Mouse (Mus musculus) midbrain, embryonic 10.5 days (tissue): ENCODE results near the gene Ntrk2. TPM values are rescaled to one million over a fixed set of nuclear protein-coding genes. Genes with fewer than 3 reads are reported as not detected.

Experiments
- DNase-seq: peaks from one replicate; pipeline ENCODE4 v3.0.0-alpha.2; 2017; ENCODE audit warnings: low spot score
- H3K27ac ChIP-seq: fragments of 300-500 bp; sonication (generic); replicated peaks from 2 replicates; pipeline ENCODE4 v1.5.1; 2016; ENCODE audit warnings: mild to moderate bottlenecking
- H3K27me3 ChIP-seq: fragments of 300-500 bp; sonication (generic); 2 replicates; pipeline ENCODE4 v1.6.1; 2016; ENCODE audit warnings: low read depth, mild to moderate bottlenecking; ENCODE audit not compliant: poor library complexity, severe bottlenecking
- H3K36me3 ChIP-seq: fragments of 300-500 bp; sonication (generic); 2 replicates; pipeline ENCODE4 v1.6.1; 2016; ENCODE audit warnings: mild to moderate bottlenecking, moderate library complexity
- H3K4me1 ChIP-seq: fragments of 300-500 bp; sonication (generic); 2 replicates; pipeline ENCODE4 v1.6.1; 2016
- H3K4me3 ChIP-seq: fragments of 300-500 bp; sonication (generic); 2 replicates; pipeline ENCODE4 v1.5.1; 2016; ENCODE audit warnings: mild to moderate bottlenecking, moderate library complexity
- H3K9me3 ChIP-seq: fragments of 300-500 bp; sonication (generic); replicated peaks from 2 replicates; pipeline ENCODE4 v1.6.1; 2016; ENCODE audit warnings: mild to moderate bottlenecking
- WGBS: fragments of 180-500 bp; shearing (Covaris S2); methylation state at CpG from one replicate; pipeline ENCODE4 v1.1.7; 2016; 5-methylcytosine and 5-hydroxymethylcytosine counted together
- polyA plus RNA-seq: library from polyadenylated mRNA; unstranded; fragments of >200 nt; fragmentation: Nextera tagmentation; extraction: Ambion mirVana; gene quantifications from 2 replicates; pipeline ENCODE4 v1.2.1, GENCODE M21; 2016

The Ntrk2 gene
- 14.8 and 24.8 TPM in 2 replicates for polyA plus RNA-seq

- Histone ChIP-seq H3K9me3 (peaks cover 4% of the 10 kb centered on the region; the same call in 1 of the 2 replicates), H3K4me1 (peaks cover 38% of the 10 kb centered on the region), H3K27me3 (peaks cover 71% of the 10 kb centered on the region), H3K27ac (peak within 1 kb of the TSS; percentile 84), H3K4me3 (peak within 1 kb of the TSS; percentile 86), H3K36me3 (no peaks in the 10 kb centered on the region)
- under 1% methylated on average over 47 of the region's 47 CpGs for WGBS
- DNase-seq = peak; percentile 90
Observed at GRCm38 (mm10) chr13:58806397-58806892, at the start of gene Ntrk2. TSS of gene Ntrk2 (plus strand) at chr13:58806569.

DNA sequence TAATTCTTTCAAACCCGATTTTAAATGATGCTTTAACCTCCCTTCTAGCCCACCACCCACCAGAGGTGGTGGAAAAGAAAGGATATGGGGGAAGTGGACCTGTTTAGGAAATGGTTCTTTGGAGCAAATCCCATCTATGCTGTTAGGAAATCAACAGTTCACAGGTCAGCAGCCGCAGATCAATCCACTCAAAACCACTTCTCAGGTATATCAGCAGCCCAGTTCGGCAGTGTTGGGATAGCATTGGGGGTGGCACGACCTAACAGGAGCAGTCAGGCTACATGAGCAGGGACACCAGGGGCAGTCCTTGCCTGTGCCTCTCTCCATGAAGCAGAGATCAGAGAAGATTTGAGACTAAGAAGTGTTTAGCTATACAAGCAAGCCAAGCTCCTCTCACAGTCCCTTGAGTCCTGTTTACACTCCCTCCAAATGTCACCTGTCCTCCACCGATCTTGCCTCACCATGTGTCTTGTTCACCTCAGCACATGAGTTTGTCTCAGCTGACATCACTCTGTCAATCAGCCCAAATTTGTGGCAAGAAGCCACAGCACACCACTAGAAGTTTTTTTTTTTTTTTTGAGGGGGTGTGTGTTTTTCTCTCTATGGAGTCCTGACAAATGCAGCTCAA lies 45.3 kb upstream of the Ntrk2 start:
- H3K9me3 ChIP-seq = no peaks in the 10 kb centered on the region
- WGBS = 85% methylated on average over 5 of the region's 5 CpGs
- no peaks in the 10 kb centered on the region for H3K36me3 ChIP-seq
- H3K4me3 ChIP-seq = no peak overlapping the region
- no peak overlapping the region for H3K27ac ChIP-seq
- no peaks in the 10 kb centered on the region for H3K4me1 ChIP-seq
- no peak for DNase-seq
- no peaks in the 10 kb centered on the region for H3K27me3 ChIP-seq

- Histone ChIP-seq H3K4me1 (no peaks in the 10 kb centered on the region), H3K36me3 (no peaks in the 10 kb centered on the region), H3K27ac (no peak overlapping the region), H3K4me3 (no peak overlapping the region), H3K27me3 (no peaks in the 10 kb centered on the region), H3K9me3 (no peaks in the 10 kb centered on the region)
- WGBS = 92% methylated on average over 6 of the region's 6 CpGs
- no peak for DNase-seq
Observed at GRCm38 (mm10) chr13:58768258-58768657, 38.1 kb upstream of the Ntrk2 start.

- no peaks in the 10 kb centered on the region for H3K9me3 ChIP-seq
- H3K27me3 ChIP-seq = no peaks in the 10 kb centered on the region
- no peaks in the 10 kb centered on the region for H3K36me3 ChIP-seq
- H3K27ac ChIP-seq = no peak overlapping the region
- no peak overlapping the region for H3K4me3 ChIP-seq
- WGBS = 84% methylated on average over 2 of the region's 2 CpGs
- no peak for DNase-seq
- H3K4me1 ChIP-seq = no peaks in the 10 kb centered on the region
Observed at GRCm38 (mm10) chr13:58769438-58769837, 36.9 kb upstream of the Ntrk2 start.

DNA sequence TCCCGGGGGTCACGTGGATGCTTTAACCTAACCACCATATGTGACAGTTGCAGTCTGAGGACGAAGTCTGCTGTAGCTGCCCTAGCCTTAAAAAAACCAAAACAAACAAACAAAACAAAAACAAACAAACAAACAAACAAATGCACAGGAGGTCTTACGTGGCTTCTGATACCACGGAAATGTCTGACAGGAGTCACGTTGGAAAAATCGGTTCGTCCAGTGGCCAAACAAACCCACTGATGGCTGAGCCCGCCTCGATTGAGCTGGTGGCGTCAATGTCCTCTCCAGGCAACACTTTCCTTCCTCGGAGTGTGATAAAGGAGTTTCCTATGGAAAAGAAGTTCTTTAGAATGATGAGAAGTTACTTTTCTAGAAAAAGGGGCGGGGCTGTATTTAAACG lies 27.1 kb upstream of the Ntrk2 start:
- H3K27ac ChIP-seq = no peak overlapping the region
- 96% methylated on average over 14 of the region's 14 CpGs for WGBS

DNA sequence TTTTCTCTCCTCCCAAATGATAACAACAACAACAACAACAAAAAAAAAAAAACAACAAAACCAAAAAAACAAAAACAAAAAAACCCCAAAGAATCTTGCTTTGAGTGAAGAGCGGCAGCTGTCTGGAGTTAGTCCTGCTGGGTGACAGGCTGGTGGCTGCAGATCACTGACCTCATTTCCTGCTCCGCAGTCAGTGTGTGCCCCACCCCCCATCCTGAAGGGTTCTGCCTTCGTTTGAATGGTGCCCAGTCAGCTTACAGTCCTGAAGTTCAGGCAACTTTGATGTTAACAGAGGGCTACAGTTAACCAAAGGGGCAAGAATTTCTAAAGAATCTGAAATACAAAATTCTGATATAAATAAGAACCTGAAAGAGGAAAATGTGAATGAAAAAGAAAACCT lies 19.9 kb upstream of the Ntrk2 start:
- Histone ChIP-seq H3K4me1 (peaks cover 8% of the 10 kb centered on the region), H3K27ac (no peak overlapping the region), H3K36me3 (no peaks in the 10 kb centered on the region), H3K9me3 (no peaks in the 10 kb centered on the region), H3K27me3 (no peaks in the 10 kb centered on the region), H3K4me3 (no peak overlapping the region)
- DNase-seq = peak; percentile 37
- 17% methylated on average over 3 of the region's 3 CpGs for WGBS

More for the DNA sequence above, 27.1 kb upstream of the Ntrk2 start:
- Histone ChIP-seq H3K9me3 (no peaks in the 10 kb centered on the region), H3K4me3 (no peak overlapping the region), H3K27me3 (no peaks in the 10 kb centered on the region), H3K4me1 (no peaks in the 10 kb centered on the region), H3K36me3 (no peaks in the 10 kb centered on the region)
- DNase-seq = no peak

- Histone ChIP-seq H3K36me3 (no peaks in the 10 kb centered on the region), H3K4me1 (peaks cover 8% of the 10 kb centered on the region), H3K27me3 (no peaks in the 10 kb centered on the region), H3K4me3 (no peak overlapping the region), H3K9me3 (no peaks in the 10 kb centered on the region), H3K27ac (no peak overlapping the region)
- no peak for DNase-seq
- 88% methylated on average over 7 of the region's 7 CpGs for WGBS
Observed at GRCm38 (mm10) chr13:58790741-58791140, 15.6 kb upstream of the Ntrk2 start.

DNA sequence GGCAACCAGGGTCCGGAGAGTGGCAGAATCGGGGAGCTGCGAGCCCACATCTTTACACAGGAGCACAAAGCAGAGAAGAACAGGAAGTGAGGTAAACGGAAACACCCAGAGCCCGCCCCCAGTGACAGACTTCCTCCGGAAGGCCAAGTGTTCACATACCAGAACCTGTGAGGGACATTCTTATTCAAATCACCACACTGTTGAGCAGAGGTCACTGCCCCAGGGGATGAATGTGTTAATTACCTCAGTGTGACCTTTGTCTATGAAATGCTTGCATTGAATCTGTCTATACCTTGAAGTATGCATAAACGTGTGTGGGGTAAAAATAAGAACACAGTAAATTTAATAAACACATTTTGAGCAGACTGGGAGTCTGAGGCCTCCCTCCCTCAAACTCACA lies 9.0 kb upstream of the Ntrk2 start:
- H3K27me3 ChIP-seq = no peaks in the 10 kb centered on the region
- H3K4me3 ChIP-seq = no peak overlapping the region
- H3K36me3 ChIP-seq = no peaks in the 10 kb centered on the region
- 91% methylated on average over 7 of the region's 7 CpGs for WGBS
- no peaks in the 10 kb centered on the region for H3K4me1 ChIP-seq
- no peak overlapping the region for H3K27ac ChIP-seq
- DNase-seq = no peak
- no peaks in the 10 kb centered on the region; the same call in 1 of the 2 replicates for H3K9me3 ChIP-seq

GRCm38 (mm10) chr13:58801291-58801690 lies 5.1 kb upstream of the Ntrk2 start:
- peaks cover 3% of the 10 kb centered on the region; the same call in 1 of the 2 replicates for H3K4me1 ChIP-seq
- no peak for DNase-seq
- H3K9me3 ChIP-seq = peaks cover 4% of the 10 kb centered on the region; the same call in 1 of the 2 replicates
- no peaks in the 10 kb centered on the region for H3K36me3 ChIP-seq
- peaks cover 21% of the 10 kb centered on the region for H3K27me3 ChIP-seq
- H3K4me3 ChIP-seq = no peak overlapping the region
- 92% methylated on average over 3 of the region's 3 CpGs for WGBS
- H3K27ac ChIP-seq = no peak overlapping the region

- H3K27ac ChIP-seq = no peak overlapping the region
- no peak overlapping the region for H3K4me3 ChIP-seq
- H3K27me3 ChIP-seq = peaks cover 45% of the 10 kb centered on the region
- 21% methylated on average over 1 of the region's 1 CpGs for WGBS
- DNase-seq = no peak
- H3K4me1 ChIP-seq = peaks cover 27% of the 10 kb centered on the region
- H3K36me3 ChIP-seq = no peaks in the 10 kb centered on the region
- H3K9me3 ChIP-seq = peaks cover 4% of the 10 kb centered on the region; the same call in 1 of the 2 replicates
Observed at GRCm38 (mm10) chr13:58803882-58804281, 2.5 kb upstream of the Ntrk2 start.

DNA sequence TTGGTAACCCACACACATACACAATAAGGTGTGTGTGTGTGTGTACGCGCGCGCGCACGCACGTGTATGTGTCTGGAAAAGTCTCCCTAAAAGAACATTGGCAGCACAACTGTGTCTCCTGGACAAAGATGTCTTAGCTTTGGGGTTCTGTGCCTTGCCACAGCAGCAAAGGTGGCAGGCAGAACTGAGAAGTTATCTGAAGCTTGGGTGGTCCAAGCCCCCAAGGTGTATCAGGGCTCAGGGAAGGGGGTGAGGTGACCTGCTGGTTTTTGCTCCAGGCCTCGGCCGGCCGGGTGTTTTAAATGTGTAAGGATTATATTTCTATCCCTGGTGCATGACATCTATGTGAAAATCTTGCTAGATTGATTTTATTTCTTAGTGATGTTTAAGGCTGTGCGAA lies 536 bp upstream of the Ntrk2 start:
- peaks cover 65% of the 10 kb centered on the region for H3K27me3 ChIP-seq
- peaks cover 38% of the 10 kb centered on the region for H3K4me1 ChIP-seq
- peaks cover 4% of the 10 kb centered on the region; the same call in 1 of the 2 replicates for H3K9me3 ChIP-seq
- H3K4me3 ChIP-seq = peak overlapping the region; percentile 86
- WGBS = 82% methylated on average over 11 of the region's 11 CpGs
- H3K27ac ChIP-seq = no peak overlapping the region
- DNase-seq = no peak
- no peaks in the 10 kb centered on the region for H3K36me3 ChIP-seq

DNA sequence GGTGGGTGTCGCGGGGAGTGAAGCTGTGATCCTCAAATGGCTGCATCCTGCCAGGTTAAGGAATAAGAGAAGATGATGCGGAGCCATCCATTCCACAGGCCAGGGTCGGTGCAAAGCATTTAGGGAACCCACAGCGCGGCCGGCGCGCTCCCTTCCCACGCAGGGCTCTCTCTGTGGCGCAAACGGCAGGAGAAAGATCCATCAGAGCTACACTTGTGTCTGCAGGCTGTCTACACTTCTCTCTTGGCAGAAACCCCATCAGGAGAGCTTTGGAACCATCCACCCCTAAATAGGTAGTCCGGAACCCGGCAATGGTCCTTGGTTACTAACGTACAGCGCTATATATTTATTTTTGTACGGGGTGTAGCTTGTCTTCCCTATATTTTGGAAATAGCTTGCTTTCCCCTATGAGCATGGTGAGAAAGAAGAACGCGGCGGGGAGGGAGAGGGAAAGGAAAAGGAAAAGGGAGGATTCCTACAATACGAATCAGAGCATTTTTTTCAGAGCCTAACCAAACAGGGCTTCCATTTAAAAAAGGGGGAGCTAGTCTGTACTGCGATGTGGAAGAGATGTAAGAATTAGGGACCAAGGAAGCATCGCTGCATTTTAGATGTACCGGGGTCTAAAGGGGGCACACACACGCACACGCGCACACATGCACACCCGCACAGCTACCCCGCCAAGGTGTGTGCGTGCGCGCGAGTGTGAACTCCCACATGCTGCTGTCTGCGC lies 693 bp downstream of the Ntrk2 start:
- H3K27me3 ChIP-seq = peaks cover 71% of the 10 kb centered on the region
- no peaks in the 10 kb centered on the region for H3K36me3 ChIP-seq
- under 1% methylated on average over 34 of the region's 34 CpGs for WGBS
- peaks cover 4% of the 10 kb centered on the region; the same call in 1 of the 2 replicates for H3K9me3 ChIP-seq
- DNase-seq = peak; percentile 25
- H3K4me3 ChIP-seq = peak overlapping the region; percentile 86
- H3K4me1 ChIP-seq = peaks cover 38% of the 10 kb centered on the region
- H3K27ac ChIP-seq = peak overlapping the region; percentile 84
